Comparison of ENCODE assay signal across 21 mouse cellular contexts in genomic region chr2:35810027-35810426, GRCm38 (mm10).
DNase-seq lines count a peak whose midpoint lies in the region; ATAC-seq lines count a peak whose summit lies in the region.
"Had no signal": no experiment of that assay in that cellular context is flagged by ENCODE, and none has a peak within 500 bp of the region (broad histone marks: within the 10 kb centered on the region; RNA-seq: fewer than 3 reads in every experiment).

No protein-coding gene starts in this region.

- DNase-seq in gastrocnemius, postnatal 25 days: peak; percentile 25
- no peak for DNase-seq in gastrocnemius, postnatal 4 days (ENCODE audit: low spot score in 2 of 2)
- DNase-seq in kidney, adult 11 months: no peak
- DNase-seq: adrenal gland, adult 2 months; adrenal gland, postnatal 10 days; adrenal gland, postnatal 25 days; cerebellum, adult 11 months; cerebellum, adult 18-20 months; cerebellum, adult 8-10 months; cerebellum, adult 9-11 months; cerebellum, postnatal 14 days; cerebellum, postnatal 36 days; embryo, embryonic 11 days had no signal

- 80% methylated on average over 3 of the region's 3 CpGs for WGBS in kidney, embryonic 14.5 days

- no peak overlapping the region for H3K4me2 ChIP-seq in kidney, embryonic 14.5 days (replicated peaks; ENCODE audit: low read depth, low read length)
- H3K4me2 ChIP-seq: embryonic facial prominence, embryonic 13.5 days; embryonic facial prominence, embryonic 15.5 days; forebrain, embryonic 12.5 days had no signal

- H3K27me3 ChIP-seq in kidney, embryonic 14.5 days (ENCODE audit: control insufficient read depth, insufficient read depth, low read length): no peaks in the 10 kb centered on the region
- H3K27me3 ChIP-seq: embryonic facial prominence, embryonic 15.5 days; forebrain, embryonic 12.5 days had no signal

- no peak overlapping the region for H3K9ac ChIP-seq in kidney, embryonic 14.5 days (ENCODE audit: low read depth, low read length)
- H3K9ac ChIP-seq: embryonic facial prominence, embryonic 13.5 days; embryonic facial prominence, embryonic 15.5 days; forebrain, embryonic 12.5 days had no signal

- no peaks in the 10 kb centered on the region for H3K9me3 ChIP-seq in kidney, embryonic 14.5 days (ENCODE audit: control insufficient read depth, low read length)
- H3K9me3 ChIP-seq: embryonic facial prominence, embryonic 13.5 days; embryonic facial prominence, embryonic 15.5 days; forebrain, embryonic 10.5 days; forebrain, embryonic 12.5 days had no signal

- no peaks in the 10 kb centered on the region for H3K4me1 ChIP-seq in kidney, embryonic 14.5 days (ENCODE audit: control insufficient read depth, insufficient read depth, low read length)
- H3K4me1 ChIP-seq: embryonic facial prominence, embryonic 13.5 days; embryonic facial prominence, embryonic 15.5 days had no signal

- peak; percentile 32; the same call in 1 of the 2 replicates for ATAC-seq in kidney, embryonic 14.5 days (ENCODE audit: low FRiP score, low TSS enrichment)
- ATAC-seq: forebrain, embryonic 14.5 days; forebrain, embryonic 16.5 days had no signal

- H3K36me3 ChIP-seq in kidney, embryonic 14.5 days (ENCODE audit: control insufficient read depth, insufficient read depth, low read length): no peaks in the 10 kb centered on the region
- H3K36me3 ChIP-seq: embryonic facial prominence, embryonic 13.5 days; embryonic facial prominence, embryonic 15.5 days; forebrain, embryonic 10.5 days; forebrain, embryonic 12.5 days had no signal

- H3K27ac ChIP-seq in kidney, embryonic 14.5 days (ENCODE audit: low read depth, low read length): no peak overlapping the region
- H3K27ac ChIP-seq: embryonic facial prominence, embryonic 13.5 days; embryonic facial prominence, embryonic 15.5 days; forebrain, embryonic 10.5 days; forebrain, embryonic 12.5 days had no signal

- H3K4me3 ChIP-seq in kidney, embryonic 14.5 days (ENCODE audit: low read length): no peak overlapping the region
- H3K4me3 ChIP-seq: embryonic facial prominence, embryonic 13.5 days; embryonic facial prominence, embryonic 15.5 days; erythroblast, embryonic 14.5 days; forebrain, embryonic 10.5 days; forebrain, embryonic 12.5 days had no signal
